Mouse (Mus musculus) kidney, postnatal 14 days (tissue): ENCODE data around the gene Mpp2.
A peak's percentile ranks its signal among the peaks of the same experiment; 100 is the strongest.

Experiments
- DNase-seq: peaks from one replicate; pipeline ENCODE4 v3.0.0; 2022; ENCODE audit warnings: mixed read lengths

Gene Mpp2

DNA sequence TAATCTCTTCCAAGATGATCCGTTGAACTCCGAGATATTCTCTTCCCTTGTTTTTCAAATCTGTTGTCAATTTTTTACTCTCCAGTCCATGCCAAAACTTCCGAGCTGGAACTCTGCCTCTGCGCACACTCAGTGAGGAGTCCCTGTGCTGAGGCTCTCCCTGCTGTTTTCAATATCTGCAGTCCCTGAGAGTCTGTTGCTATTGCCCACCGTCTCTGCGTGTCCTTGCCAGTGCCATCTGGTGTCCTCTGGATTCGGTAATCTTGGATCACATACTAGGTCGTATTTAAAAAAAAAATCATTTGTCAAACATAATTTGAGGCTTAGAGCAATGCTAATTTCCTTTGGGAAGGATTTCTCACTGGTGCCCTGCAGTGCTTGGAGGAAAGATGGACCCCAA is 53.4 kb downstream of the Mpp2 start:
- no peak for DNase-seq

GRCm38 (mm10) chr11:102033055-102033591 is 55.2 kb downstream of the Mpp2 start:
- DNase-seq, result no peak

- no peak for DNase-seq
These were observed 57.2 kb downstream of the Mpp2 start for GRCm38 (mm10) chr11:102031149-102031548.

GRCm38 (mm10) chr11:102029966-102030365 is 58.3 kb downstream of the Mpp2 start:
- DNase-seq, result no peak

- no peak for DNase-seq
These were observed 59.0 kb downstream of the Mpp2 start for GRCm38 (mm10) chr11:102029304-102029703.

- no peak for DNase-seq
These were observed 60.1 kb downstream of the Mpp2 start, which contains the start of gene Mpp3 for GRCm38 (mm10) chr11:102028087-102028816. TSS of gene Mpp3 (minus strand) at chr11:102028461.

GRCm38 (mm10) chr11:102027361-102028017 is 60.8 kb downstream of the Mpp2 start:
- no peak for DNase-seq

DNA sequence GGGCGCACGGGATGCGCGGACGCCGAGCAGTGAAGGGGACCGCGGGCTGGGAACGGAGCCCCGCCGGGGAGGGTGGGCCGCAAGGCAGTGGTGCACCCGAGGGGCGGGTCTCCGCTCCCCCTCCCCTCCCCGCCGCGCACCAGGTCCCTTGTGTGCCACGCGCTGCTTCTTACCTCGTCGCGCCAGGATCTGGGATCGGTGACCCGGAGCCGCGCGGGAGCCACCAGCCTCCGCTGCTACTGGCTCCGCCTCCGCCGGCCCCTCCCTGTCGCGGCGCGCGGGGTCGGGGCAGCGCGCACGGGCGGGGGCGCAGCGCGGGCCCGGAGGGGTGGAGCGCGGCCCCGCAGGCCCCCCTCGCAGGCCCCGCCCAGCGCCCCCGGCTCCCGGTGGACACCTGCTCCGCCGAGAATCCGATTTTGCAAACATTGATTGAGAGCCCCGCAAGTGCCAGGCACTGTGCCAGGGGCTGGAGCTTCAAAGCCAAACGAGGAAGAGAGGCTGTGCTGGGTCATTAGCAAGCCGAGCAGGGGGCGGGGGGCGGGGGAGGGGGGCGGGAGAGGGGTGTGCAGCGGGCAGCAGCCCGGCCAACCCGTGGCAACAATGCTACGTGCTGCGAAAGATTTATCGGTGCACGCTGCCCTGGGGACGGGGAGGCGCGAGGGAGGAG is 61.5 kb downstream of the Mpp2 start:
- DNase-seq, result peak; percentile 86

DNA sequence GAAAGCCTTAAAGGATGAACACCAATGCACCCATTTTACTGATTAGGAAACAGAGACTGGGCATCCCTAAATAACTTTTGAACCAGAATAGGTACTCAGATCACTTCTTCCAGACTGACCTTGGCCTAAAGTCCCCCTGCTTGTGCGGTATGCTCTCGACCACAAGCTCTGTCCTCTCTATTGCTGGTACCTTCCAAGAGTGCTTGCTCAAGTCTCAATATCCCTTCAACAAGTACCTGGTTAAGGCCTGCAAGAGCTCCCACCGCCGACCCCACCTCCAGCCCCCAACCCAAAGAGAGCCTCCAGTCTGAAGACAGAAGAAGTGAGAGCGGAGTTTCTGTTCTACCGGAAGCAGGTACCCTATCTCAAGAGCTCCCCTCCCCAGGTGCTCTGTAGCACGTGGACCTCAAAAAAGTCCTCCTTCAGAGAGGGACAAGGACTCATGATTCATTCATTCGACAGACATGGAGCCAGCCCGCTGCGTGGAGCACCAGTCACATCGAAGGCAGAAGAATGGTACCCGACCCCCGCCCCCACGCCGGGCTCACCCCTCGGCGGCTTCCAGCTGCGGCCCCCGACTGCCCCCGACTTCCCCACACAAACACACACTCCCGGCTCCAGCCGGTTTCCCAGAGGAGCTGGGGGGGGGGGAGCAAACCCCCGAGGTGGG is 62.2 kb downstream of the Mpp2 start:
- DNase-seq, result no peak

- DNase-seq, result no peak
These were observed 63.0 kb downstream of the Mpp2 start for GRCm38 (mm10) chr11:102025354-102025753.

GRCm38 (mm10) chr11:102024875-102025274 is 63.4 kb downstream of the Mpp2 start:
- no peak for DNase-seq

DNA sequence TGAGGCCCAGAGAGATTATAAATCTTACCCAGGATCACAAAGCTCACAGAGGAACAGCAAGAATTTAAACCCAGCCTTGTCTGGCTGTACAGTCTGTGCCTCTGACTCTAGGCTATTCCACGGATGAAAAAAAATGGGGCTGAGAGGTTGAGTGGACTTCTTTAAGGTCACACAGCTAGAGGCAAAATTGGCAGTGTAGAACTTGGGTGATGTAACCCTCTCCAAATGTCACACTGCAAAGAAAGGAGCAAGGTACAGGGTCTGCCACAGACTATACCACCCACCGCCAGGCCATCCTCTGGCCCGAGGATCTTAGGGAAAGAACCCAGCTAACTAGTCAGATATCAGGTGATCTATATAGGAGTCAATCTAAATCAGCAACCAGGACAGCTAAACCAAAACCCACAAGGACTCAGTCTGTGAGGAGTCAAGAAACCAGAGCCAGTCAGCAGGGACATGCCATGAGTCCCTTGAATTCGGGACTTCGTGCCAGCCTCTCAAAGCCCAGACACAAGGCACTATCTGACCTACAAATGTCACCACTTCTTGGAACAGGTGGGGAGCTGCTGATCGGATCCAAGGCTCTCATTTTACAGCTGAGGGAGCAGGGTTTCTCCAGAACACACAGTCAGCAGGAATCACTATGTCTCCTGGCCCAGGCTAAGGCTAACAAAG is 64.1 kb downstream of the Mpp2 start:
- DNase-seq, result no peak

GRCm38 (mm10) chr11:102023406-102023805 is 64.9 kb downstream of the Mpp2 start:
- no peak for DNase-seq

- no peak for DNase-seq
These were observed 67.1 kb downstream of the Mpp2 start for GRCm38 (mm10) chr11:102021196-102021595.

GRCm38 (mm10) chr11:102019736-102020135 is 68.6 kb downstream of the Mpp2 start:
- no peak for DNase-seq

DNA sequence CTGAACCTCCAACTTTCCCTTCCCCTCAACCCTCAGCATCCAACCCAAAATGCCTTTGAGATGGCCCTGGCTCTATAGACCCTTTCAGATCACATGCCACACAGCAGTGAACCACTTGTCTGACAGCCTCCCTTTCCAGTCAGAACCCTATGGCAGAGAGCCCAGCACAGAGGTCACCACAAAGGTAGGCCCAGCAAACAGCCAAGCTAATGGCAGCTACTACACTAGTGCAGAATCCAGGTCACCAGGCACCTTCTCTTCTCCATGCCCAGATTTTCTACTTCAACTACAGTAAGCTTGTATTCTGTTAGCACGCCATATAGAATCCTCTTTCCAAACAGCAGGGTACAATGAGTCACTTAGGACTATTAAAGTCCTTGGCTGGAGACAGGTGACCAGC is 72.2 kb downstream of the Mpp2 start:
- DNase-seq, result no peak

DNA sequence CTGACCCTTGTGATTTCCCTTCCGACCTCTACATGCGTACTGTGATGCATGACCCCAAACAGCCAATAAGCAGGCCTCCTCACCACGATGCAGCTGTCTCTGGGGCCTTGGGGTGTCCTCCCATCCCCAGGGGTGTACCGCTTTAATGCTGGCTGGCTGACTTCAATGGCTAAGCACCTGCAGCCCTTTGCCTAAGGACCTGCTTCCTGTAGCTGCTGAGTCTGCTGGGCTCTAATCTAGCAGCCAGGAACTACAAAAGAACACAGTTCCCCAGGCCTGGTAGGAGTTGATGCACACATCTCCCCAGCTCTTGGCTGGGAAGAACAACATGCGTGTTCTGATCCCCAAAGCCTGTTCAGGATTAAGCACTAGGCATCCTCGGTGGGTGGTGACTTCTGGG is 72.8 kb downstream of the Mpp2 start:
- no peak for DNase-seq

GRCm38 (mm10) chr11:102013201-102013600 is 75.1 kb downstream of the Mpp2 start:
- DNase-seq, result no peak

DNA sequence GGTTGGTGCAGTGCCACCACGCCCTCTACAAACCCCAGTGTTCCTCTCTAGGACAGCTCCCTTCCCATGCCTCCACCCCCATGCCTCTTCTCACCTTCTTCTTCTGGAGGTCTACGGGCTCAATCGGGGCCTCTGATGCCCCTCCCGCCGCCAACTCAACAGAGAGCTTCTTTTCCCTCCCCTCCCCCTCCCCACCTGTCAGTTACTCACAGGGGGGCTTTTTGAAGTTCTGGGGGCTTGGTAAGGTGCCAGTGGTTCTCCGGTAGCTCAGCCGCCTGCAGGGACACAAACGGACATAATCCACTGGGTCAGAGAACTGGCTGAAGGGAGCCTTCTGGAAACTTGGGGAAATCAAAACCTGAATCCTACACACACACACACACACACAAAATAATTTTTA is 76.8 kb downstream of the Mpp2 start:
- DNase-seq, result no peak

GRCm38 (mm10) chr11:102010140-102010539 is 78.2 kb downstream of the Mpp2 start:
- DNase-seq, result no peak

DNA sequence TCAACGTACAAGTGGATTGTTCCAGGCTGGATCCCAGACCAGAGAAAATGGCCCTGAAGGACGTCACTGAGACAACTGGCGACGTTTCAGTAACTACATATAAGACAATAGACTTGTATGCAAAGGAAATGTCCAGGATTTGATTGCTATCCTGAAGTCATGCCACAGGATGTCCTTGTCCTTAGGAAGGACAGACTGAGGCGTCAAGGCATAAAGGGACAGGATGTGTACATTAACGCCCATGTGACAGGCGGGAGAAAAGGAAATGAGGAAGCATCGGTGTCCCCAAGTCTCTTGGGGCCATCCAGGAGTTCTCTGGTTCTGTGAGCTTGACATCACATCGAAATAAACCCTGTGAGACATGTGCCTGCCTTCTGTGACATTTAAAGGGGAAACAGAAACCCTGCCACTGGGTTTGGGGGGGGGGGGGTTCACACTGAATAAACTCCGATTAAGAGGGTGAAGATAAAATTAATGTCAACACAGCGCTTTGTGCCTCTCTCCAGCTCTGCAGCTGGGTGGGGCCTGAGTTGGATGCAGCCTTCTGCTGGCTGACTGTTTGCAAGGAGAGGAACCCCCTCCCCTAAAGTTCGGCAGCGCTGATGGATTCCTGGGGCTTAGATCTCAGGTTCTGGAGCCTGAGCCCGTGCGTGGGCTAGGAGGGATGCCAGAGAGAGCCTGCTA is 79.2 kb downstream of the Mpp2 start:
- DNase-seq, result no peak

DNA sequence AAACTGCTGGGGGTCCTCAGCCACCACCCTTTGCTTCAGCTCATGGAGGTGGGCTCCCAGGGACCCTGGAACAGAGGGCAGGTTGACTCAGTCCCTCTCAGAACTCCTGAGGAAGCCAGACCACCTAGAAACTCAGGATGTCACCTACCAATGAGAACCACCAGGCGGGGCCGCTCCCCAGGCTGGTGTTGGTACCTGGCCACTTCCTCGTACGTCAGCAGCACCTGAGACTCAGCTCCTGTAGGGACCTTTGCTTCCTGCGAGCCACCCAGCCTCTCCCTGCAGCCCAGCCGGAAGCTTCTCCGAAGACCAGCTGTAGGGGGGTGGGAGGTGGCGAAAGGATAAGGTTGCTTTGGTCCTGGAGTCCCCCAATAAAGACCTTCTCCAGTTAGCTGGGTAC is 79.9 kb downstream of the Mpp2 start:
- DNase-seq, result no peak
